Mouse (Mus musculus) limb, embryonic 15.5 days (tissue): ENCODE data around the gene Tcf3. TPM values are rescaled to one million over a fixed set of nuclear protein-coding genes. Genes with fewer than 3 reads are reported as not detected.

ENCODE experiments used
- ATAC-seq: fragments of 200-750 bp; cut with Nextera tagmentation; 2 replicates; pipeline ENCODE4 v1.8.0; 2017; ENCODE audit warnings: low read depth, moderate TSS enrichment; ENCODE audit not compliant: insufficient number of reproducible peaks, low FRiP score, low TSS enrichment
- H3K27ac ChIP-seq: fragments of 300-500 bp; sonication (generic); 2 replicates; pipeline ENCODE4 v1.5.1; 2015; ENCODE audit warnings: moderate library complexity, mild to moderate bottlenecking, inconsistent platforms
- H3K27me3 ChIP-seq: fragments of 300-500 bp; sonication (generic); 2 replicates; pipeline ENCODE4 v1.6.1; 2015; ENCODE audit warnings: inconsistent platforms
- H3K36me3 ChIP-seq: fragments of 300-500 bp; sonication (generic); 2 replicates; pipeline ENCODE4 v1.6.1; 2015; ENCODE audit warnings: inconsistent platforms
- H3K4me1 ChIP-seq: fragments of 300-500 bp; sonication (generic); 2 replicates; pipeline ENCODE4 v1.6.1; 2015; ENCODE audit warnings: inconsistent platforms
- H3K4me2 ChIP-seq: fragments of 300-500 bp; sonication (generic); 2 replicates; pipeline ENCODE4 v1.6.1; 2015; ENCODE audit warnings: mild to moderate bottlenecking, inconsistent platforms
- H3K4me3 ChIP-seq: fragments of 300-500 bp; sonication (generic); 2 replicates; pipeline ENCODE4 v1.5.1; 2015; ENCODE audit warnings: mild to moderate bottlenecking, inconsistent platforms
- H3K9ac ChIP-seq: fragments of 300-500 bp; sonication (generic); 2 replicates; pipeline ENCODE4 v1.6.1; 2015; ENCODE audit warnings: inconsistent platforms
- H3K9me3 ChIP-seq: fragments of 300-500 bp; sonication (generic); 2 replicates; pipeline ENCODE4 v1.6.1; 2016; ENCODE audit warnings: inconsistent platforms
- WGBS: fragments of 180-500 bp; shearing (Covaris S2); methylation state at CpG from one replicate; pipeline ENCODE4 v1.1.7; 2015; 5-methylcytosine and 5-hydroxymethylcytosine counted together
- polyA plus RNA-seq: library from polyadenylated mRNA; unstranded; fragments of >200 nt; fragmentation: Nextera tagmentation; extraction: Ambion mirVana; gene quantifications from 2 replicates; pipeline ENCODE4 v1.2.1, GENCODE M21; 2015

The Tcf3 gene
- polyA plus RNA-seq, 1 experiment from 2014 or later: 110 TPM

- no peaks in the 10 kb centered on the region; the same call in 1 of the 2 replicates for H3K4me1 ChIP-seq
- H3K27me3 ChIP-seq: 0 out of 2 replicates have a peak, but pooled peaks cover 1% of the 10 kb centered on the region
- H3K9ac ChIP-seq: no peak overlapping the region
- H3K36me3 ChIP-seq: peaks cover 31% of the 10 kb centered on the region
- WGBS: 50% methylated on average over 10 of the region's 10 CpGs
- H3K4me2 ChIP-seq: no peak overlapping the region
- H3K4me3 ChIP-seq: no peak overlapping the region
- H3K9me3 ChIP-seq: no peaks in the 10 kb centered on the region
- no peak for ATAC-seq
- H3K27ac ChIP-seq: no peak overlapping the region
These were observed 55.7 kb downstream of the Tcf3 start for GRCm38 (mm10) chr10:80377716-80378115.

DNA sequence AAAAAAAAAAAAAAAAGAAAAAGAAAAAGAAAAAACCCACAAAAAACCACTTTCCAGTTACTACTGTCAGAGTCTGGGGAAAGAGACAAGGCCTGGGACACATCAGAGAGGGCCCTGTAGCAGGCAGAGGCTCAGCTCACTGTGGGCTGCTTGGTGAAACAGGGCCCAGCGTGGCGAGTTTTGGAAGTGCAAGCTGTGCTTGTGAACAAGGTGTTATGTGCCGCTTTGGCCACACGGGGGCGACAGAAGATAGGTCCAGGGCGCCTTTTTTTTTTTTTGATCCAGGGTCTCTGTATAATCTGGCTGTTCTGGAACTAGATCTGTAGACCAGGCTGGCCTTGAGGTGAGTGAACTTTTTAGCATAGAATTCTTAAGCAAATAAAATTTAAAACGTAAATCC lies 57.3 kb downstream of the Tcf3 start:
- H3K27ac ChIP-seq: no peak overlapping the region
- no peak for ATAC-seq
- no peak overlapping the region for H3K4me2 ChIP-seq
- 2% methylated on average over 7 of the region's 7 CpGs for WGBS
- 0 out of 2 replicates have a peak, but pooled peaks cover 3% of the 10 kb centered on the region for H3K27me3 ChIP-seq
- peaks cover 11% of the 10 kb centered on the region for H3K4me1 ChIP-seq
- H3K36me3 ChIP-seq: peaks cover 16% of the 10 kb centered on the region
- H3K4me3 ChIP-seq: no peak overlapping the region
- H3K9me3 ChIP-seq: no peaks in the 10 kb centered on the region
- no peak overlapping the region for H3K9ac ChIP-seq

DNA sequence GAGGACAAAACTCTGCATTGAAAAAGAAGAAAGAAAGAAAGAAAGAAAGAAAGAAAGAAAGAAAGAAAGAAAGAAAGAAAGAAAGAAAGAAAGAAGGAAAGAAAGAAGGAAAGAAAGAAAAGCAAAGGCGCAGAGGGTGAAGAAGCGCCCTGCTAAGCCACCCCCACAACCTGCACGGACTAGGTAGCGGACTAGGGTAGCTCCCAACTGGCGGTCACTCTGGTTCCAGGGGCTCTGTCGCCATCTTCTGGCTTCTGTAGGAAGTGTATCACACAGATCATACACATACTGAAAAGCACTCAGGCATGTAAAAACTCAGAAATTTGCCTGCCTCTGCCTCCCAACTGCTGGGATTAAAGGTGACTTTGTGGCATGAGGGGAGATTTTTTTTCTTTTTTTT lies 59.4 kb downstream of the Tcf3 start:
- Histone ChIP-seq H3K9me3 (no peaks in the 10 kb centered on the region), H3K9ac (no peak overlapping the region), H3K4me3 (no peak overlapping the region), H3K27ac (no peak overlapping the region), H3K27me3 (0 out of 2 replicates have a peak, but pooled peaks cover 3% of the 10 kb centered on the region), H3K4me2 (no peak overlapping the region), H3K36me3 (no peaks in the 10 kb centered on the region), H3K4me1 (peaks cover 11% of the 10 kb centered on the region)
- ATAC-seq: no peak
- WGBS: 27% methylated on average over 6 of the region's 6 CpGs

DNA sequence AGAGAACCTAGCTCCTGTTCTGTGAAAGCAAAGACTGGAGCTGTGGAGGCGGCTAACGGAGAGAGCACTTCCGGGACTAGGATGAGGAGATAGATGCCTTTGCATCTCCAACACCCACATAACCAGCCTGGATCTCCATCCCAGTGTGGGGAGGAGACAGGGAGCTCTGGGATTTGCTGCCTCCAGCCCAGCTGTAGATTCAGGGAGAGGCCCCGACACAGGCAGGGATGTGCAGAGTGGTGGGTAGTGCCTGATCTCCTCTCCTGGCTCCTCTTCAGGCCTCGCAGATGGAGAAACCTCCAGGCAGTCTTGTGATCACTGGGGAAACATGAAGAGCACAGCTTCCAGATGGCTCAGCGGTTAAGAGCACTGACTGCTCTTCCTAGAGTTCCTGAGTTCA lies 60.7 kb downstream of the Tcf3 start:
- no peak overlapping the region for H3K4me2 ChIP-seq
- H3K36me3 ChIP-seq: no peaks in the 10 kb centered on the region
- no peaks in the 10 kb centered on the region for H3K9me3 ChIP-seq
- H3K27ac ChIP-seq: no peak overlapping the region
- peaks cover 11% of the 10 kb centered on the region for H3K4me1 ChIP-seq
- no peak overlapping the region for H3K9ac ChIP-seq
- H3K27me3 ChIP-seq: 0 out of 2 replicates have a peak, but pooled peaks cover 3% of the 10 kb centered on the region
- ATAC-seq: no peak
- H3K4me3 ChIP-seq: no peak overlapping the region
- WGBS: 78% methylated on average over 6 of the region's 6 CpGs

DNA sequence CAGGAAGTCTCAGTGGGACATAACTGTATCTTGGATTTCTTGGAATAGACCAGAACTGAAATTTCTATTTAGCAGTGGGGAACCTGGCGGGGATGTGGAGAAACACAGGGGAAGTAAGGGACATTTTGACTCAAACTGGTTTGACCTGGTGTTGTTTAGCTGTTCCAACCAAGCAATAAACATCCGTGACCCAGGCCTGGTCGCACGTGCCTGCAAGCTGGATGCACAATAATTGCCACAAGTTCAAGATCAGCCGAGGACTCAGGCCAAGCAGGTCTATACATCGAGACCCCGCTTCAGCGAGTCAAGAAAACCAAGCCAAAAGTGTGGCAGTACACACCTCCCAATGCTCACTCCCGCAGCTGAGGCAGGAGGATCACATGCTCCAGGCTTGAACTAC lies 61.5 kb downstream of the Tcf3 start:
- Histone ChIP-seq H3K9ac (no peak overlapping the region), H3K4me1 (peaks cover 11% of the 10 kb centered on the region), H3K27ac (0 out of 2 replicates have a peak overlapping the region, but pooled peaks have one; percentile 22), H3K9me3 (no peaks in the 10 kb centered on the region), H3K27me3 (0 out of 2 replicates have a peak, but pooled peaks cover 3% of the 10 kb centered on the region), H3K36me3 (no peaks in the 10 kb centered on the region), H3K4me2 (peak overlapping the region; percentile 38), H3K4me3 (peak overlapping the region; percentile 31; the same call in 1 of the 2 replicates)
- no peak for ATAC-seq
- 40% methylated on average over 9 of the region's 9 CpGs for WGBS

DNA sequence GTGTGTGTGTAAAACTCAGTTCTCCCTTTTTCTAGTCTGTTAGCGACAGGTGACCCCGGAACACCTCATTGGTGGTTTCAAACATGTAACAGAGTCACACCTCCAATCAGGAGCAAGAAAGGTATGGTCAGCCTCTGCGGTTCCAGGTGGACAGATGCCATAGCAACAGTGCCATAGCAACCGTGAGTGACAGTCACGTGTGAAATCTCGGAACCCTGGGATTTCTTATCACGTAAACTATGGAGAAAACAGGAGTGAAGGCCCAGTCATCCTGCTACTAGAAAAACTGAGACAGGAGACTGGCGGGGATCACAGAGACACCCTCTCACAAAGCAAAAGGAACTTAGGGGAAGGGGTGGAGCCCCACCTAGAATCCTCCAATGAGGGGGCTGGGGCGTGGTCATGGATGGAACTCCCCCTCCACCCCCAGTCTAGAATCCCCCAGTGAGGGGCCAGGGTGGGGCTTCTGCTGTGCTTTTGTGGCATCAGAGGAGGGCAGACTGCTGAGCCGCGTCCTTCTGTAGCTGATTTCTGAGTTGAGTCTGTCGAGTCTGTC lies 62.0 kb downstream of the Tcf3 start:
- peak overlapping the region; percentile 8; the same call in 1 of the 2 replicates for H3K27ac ChIP-seq
- 0 out of 2 replicates have a peak, but pooled peaks cover 3% of the 10 kb centered on the region for H3K27me3 ChIP-seq
- WGBS: 2% methylated on average over 12 of the region's 12 CpGs
- no peaks in the 10 kb centered on the region for H3K36me3 ChIP-seq
- H3K4me2 ChIP-seq: peak overlapping the region; percentile 38
- no peak overlapping the region for H3K9ac ChIP-seq
- H3K4me3 ChIP-seq: peak overlapping the region; percentile 31
- H3K4me1 ChIP-seq: peaks cover 11% of the 10 kb centered on the region
- ATAC-seq: peak; percentile 54
- H3K9me3 ChIP-seq: no peaks in the 10 kb centered on the region

DNA sequence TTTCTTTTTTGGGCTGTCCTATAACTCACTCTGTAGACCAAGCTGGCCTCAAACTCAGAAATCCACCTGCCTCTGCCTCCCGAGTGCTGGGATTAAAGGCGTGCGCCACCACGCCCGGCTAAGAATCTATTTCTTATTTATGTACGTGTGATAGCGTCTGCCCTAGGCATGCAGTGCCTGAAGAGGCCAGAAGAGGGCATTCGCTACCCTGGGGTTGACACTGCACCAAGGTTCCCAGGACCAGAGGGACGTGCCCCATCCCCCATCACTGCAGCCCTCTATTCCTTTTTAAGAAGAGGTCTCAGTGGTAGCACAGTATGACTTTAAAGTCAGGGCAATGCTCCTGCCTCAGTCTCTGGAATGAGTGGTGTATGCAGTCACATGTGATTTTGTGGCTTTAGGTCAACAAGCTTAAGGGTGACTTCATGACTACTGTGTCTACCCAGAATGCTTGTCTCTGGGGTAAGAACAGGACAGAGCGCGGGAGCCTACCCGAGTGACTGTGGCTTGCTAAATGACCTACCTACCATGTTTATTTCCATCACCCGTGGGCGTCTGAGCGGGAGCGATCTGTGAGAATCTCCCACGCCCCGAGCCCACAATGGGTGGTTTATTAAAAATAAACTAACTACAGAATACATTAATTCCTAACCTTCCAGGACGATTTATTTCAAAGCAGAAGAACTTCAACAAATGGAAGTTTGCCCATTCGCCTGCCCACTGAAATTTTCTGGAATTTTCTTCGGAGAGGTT lies 63.3 kb downstream of the Tcf3 start:
- no peak for ATAC-seq
- Histone ChIP-seq H3K27ac (no peak overlapping the region), H3K4me3 (no peak overlapping the region), H3K4me1 (peaks cover 11% of the 10 kb centered on the region), H3K9me3 (no peaks in the 10 kb centered on the region), H3K36me3 (no peaks in the 10 kb centered on the region), H3K4me2 (no peak overlapping the region), H3K27me3 (0 out of 2 replicates have a peak, but pooled peaks cover 6% of the 10 kb centered on the region), H3K9ac (no peak overlapping the region)
- 79% methylated on average over 21 of the region's 21 CpGs for WGBS

- H3K4me3 ChIP-seq: no peak overlapping the region
- peaks cover 11% of the 10 kb centered on the region for H3K4me1 ChIP-seq
- no peak overlapping the region for H3K4me2 ChIP-seq
- no peak overlapping the region for H3K9ac ChIP-seq
- no peaks in the 10 kb centered on the region for H3K9me3 ChIP-seq
- no peak overlapping the region for H3K27ac ChIP-seq
- H3K36me3 ChIP-seq: no peaks in the 10 kb centered on the region
- ATAC-seq: no peak
- peaks cover 22% of the 10 kb centered on the region for H3K27me3 ChIP-seq
- WGBS: 86% methylated on average over 6 of the region's 6 CpGs
These were observed 65.1 kb downstream of the Tcf3 start for GRCm38 (mm10) chr10:80368392-80368791.

- WGBS: 57% methylated on average over 5 of the region's 5 CpGs
- no peak overlapping the region for H3K9ac ChIP-seq
- H3K4me2 ChIP-seq: no peak overlapping the region
- no peaks in the 10 kb centered on the region for H3K36me3 ChIP-seq
- no peak for ATAC-seq
- H3K27ac ChIP-seq: no peak overlapping the region
- no peaks in the 10 kb centered on the region for H3K9me3 ChIP-seq
- peaks cover 22% of the 10 kb centered on the region for H3K27me3 ChIP-seq
- no peak overlapping the region for H3K4me3 ChIP-seq
- peaks cover 11% of the 10 kb centered on the region for H3K4me1 ChIP-seq
These were observed 65.5 kb downstream of the Tcf3 start for GRCm38 (mm10) chr10:80367954-80368353.

DNA sequence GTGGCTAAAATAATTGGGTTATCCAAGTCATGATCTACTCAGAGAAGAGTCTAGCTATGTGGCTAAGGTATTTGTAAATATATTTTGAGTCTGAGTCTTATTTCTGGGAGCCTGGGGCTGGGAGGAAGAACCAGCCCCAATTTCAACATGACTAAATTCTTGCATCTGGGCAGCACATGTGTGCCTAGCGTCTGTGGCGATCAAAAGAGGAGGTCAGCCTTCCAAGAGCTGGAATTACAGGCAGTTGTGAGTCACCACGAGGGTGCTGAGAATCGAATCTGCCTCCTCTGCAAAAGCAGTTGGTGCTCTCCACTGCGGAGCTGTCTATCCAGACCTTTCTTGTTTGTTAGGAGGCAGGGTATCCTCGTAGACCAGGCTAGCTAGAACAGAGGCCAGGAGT lies 67.7 kb downstream of the Tcf3 start:
- H3K9me3 ChIP-seq: no peaks in the 10 kb centered on the region
- H3K4me2 ChIP-seq: no peak overlapping the region
- no peak overlapping the region for H3K27ac ChIP-seq
- no peaks in the 10 kb centered on the region for H3K36me3 ChIP-seq
- peaks cover 22% of the 10 kb centered on the region for H3K27me3 ChIP-seq
- WGBS: 43% methylated on average over 6 of the region's 6 CpGs
- H3K4me3 ChIP-seq: no peak overlapping the region
- no peaks in the 10 kb centered on the region for H3K4me1 ChIP-seq
- no peak overlapping the region for H3K9ac ChIP-seq
- no peak for ATAC-seq

DNA sequence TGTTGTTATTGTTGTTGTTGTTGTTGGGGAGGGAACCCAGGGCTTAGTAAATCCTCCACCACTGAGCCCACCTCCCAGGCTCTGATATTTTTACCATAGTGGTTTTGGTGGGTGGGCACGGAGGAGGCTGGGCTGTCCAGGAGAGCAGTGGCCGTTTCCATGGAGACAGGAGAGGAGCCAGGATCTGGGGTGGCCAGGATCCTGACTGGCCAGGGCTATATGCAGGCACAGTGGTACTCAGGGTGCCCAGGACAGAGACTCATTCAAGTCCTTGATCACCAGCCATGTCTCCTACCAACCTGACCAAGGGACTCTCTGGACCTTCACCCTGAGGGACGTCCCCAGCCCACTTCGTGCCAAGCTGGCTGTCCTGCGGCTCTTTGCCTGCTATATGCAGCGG lies 69.7 kb downstream of the Tcf3 start:
- no peak for ATAC-seq
- H3K4me1 ChIP-seq: no peaks in the 10 kb centered on the region
- H3K36me3 ChIP-seq: no peaks in the 10 kb centered on the region
- no peak overlapping the region for H3K4me3 ChIP-seq
- H3K9ac ChIP-seq: no peak overlapping the region
- no peaks in the 10 kb centered on the region for H3K9me3 ChIP-seq
- no peak overlapping the region for H3K27ac ChIP-seq
- H3K27me3 ChIP-seq: peaks cover 39% of the 10 kb centered on the region
- 34% methylated on average over 6 of the region's 6 CpGs for WGBS
- H3K4me2 ChIP-seq: no peak overlapping the region
